Mouse (Mus musculus): ENCODE measurements around the gene Fkbp2. TPM values are rescaled to one million over a fixed set of nuclear protein-coding genes. Genes with fewer than 3 reads are reported as not detected.
A peak's percentile ranks its signal among the peaks of the same experiment; 100 is the strongest.

The Fkbp2 gene
- total RNA-seq, 2 experiments from 2014 or later = 94.2 to 94.6 TPM

DNA sequence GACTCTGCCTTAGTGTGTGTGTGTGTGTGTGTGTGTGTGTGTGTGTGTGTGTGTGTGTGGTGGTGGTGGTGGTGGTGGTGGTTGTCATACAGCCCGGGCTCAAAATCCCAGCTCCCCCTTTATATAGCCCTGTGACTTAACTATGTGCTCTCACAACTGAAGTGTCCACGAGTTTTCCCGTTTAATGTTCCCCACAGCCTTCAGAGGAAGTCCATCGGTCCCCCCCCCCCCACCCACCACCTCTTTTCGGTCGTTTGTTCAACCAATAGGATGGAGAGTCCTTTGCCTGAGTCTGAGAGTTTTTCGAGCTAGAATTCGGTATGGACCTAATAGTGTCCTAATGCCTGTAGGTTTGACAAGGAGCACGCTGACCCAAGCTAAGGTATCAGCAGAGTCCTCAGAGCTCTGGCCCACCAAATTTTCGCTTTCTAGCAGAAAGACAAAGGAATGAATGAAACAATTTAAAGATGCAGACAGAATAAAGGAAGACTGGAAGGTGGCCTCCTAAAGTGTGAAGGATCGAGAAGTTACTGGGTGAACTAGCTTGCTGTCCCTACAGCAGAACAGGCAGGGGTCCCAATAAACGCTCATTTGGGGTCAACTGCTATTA lies 6.6 kb downstream of the Fkbp2 start:
- no peak for DNase-seq (ENCODE audit: low spot score in 2 of 2)

DNA sequence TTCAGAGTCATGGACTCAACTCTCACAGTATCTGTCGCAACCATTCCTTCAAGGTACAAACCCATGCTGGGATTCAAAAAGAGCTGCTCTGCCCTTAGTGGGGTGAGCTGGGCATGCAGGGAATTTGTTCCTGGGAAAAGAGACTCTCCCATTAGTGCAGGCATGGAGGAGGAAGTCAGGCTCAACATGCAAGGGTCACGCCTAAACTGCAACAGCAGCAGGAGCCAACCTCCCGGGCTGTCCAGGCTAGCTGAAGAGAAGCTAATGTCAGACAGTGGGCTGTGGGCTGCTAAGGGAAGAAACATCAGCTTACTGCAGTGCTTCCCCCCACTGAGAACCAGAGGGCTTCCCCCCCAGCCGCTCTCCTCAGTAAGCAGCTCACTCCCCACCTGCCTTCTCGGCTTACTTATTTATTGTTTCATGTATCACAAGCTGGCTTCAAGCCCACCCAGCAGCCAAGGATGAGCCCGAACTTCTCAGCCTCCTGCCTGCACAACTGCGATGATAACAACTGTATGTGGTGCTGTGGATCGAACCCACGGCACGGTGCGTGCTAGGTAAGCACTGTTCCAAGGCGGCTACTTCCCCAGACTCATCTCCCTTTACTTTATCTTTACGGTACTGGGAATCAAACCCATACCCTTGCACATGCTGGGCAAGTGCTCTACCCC lies 7.9 kb downstream of the Fkbp2 start:
- DNase-seq (ENCODE audit: low spot score in 2 of 2) = no peak

DNA sequence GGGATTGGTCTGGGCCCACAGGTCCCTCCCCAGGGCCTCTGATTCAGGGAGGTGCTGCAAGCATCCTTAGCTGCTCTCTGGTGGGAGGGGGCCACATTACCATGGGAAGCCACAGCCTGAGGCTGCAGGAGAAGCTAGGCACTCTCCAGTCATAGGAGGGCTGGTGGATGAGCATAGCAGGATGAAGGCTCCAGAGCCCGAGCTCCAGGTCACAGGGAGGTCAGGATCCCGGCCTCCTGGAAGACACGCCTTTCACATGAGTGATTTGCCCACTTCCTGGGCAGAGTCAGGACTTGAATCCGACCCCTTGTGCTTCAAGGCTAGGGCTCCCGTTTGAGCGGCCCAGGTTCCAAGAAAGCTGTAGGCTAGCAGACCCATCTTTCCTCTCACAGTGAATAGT lies 8.7 kb downstream of the Fkbp2 start:
- DNase-seq (ENCODE audit: low spot score in 2 of 2) = no peak

DNA sequence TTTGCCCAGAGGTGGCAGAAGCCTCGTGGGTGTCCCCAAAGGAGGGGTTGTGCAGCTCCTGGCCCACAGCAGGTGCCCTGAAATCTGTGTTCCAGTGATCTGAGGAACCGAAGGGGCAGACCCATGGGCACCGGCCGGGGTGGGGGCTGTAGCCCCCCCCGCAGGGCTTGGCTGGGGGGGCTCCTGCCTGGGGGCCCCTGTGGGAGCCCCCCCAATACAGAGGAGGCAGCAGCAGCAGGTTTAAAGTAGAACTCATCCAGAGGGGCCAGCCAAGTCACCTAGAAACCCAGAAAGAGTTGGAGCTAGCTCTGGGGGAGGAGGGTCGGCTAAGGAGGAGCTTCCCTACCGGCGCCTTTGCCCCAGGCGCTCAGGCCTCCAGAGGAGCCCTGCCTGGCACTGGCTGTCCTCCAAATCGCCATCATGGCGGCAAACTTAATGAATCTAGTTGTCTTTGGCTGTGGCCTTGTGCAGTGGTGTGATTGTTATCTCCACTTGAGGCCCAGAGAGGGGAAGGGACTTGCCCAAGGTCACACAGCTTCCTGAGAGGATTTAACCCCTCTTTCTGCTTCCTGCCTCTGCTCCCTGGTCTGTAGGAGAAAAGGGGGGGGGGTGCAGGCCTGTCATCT lies 9.7 kb downstream of the Fkbp2 start:
- no peak for DNase-seq (ENCODE audit: low spot score in 2 of 2)

DNA sequence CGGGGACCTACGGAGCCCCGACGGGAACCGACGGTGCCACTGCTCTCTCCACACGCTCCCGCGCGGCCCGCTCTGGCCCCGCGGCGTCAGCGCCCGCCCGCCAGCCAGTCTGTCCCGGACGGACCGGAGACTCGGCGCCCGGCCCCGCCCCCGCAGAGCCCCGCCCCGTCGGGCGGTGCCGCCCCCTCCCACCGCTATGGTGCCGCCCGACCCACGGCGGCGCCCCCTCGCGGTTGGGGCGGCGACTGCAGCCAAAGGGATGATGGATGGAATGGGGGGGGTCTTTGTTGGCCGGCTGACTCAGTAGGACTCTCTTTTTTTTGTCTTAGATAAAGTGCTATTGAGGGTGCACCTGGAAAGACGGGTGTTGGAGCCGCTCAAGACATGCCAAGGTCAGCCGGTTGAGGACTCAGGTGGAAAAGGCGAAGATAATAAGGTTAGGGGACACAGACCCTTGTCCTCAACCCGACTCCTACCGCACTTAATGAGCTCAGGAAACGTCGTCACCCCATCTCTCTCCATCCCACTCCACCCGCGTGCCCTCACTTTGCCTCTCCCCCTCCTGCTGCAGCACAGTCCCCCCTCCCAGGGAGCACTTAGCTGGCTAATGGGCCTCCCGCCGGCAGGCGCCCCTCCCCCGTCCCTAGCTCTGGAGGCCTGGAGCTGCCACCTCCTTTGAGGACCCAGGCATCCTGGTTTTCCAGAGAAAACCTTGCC lies 10.5 kb downstream of the Fkbp2 start:
- no peak for DNase-seq (ENCODE audit: low spot score in 2 of 2)

DNA sequence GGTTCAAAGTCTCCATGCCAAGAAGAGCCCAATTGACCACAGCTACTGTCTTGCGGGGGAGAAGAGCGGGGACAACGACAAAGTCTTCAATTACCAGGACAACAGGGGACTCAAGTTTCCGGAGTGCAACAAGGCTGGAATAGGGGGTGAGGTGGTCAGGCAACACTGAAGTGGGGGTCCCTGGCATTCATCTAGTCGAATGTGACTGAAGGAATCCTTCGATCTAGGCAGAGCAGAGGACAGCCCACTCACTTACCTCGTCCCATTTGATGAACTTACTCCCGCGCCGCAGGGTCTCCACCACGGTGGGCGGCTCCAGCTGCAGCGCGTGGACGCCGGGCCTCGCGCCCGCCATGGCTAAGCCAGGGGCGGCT lies 11.0 kb downstream of the Fkbp2 start:
- no peak for DNase-seq (ENCODE audit: low spot score in 2 of 2)

DNA sequence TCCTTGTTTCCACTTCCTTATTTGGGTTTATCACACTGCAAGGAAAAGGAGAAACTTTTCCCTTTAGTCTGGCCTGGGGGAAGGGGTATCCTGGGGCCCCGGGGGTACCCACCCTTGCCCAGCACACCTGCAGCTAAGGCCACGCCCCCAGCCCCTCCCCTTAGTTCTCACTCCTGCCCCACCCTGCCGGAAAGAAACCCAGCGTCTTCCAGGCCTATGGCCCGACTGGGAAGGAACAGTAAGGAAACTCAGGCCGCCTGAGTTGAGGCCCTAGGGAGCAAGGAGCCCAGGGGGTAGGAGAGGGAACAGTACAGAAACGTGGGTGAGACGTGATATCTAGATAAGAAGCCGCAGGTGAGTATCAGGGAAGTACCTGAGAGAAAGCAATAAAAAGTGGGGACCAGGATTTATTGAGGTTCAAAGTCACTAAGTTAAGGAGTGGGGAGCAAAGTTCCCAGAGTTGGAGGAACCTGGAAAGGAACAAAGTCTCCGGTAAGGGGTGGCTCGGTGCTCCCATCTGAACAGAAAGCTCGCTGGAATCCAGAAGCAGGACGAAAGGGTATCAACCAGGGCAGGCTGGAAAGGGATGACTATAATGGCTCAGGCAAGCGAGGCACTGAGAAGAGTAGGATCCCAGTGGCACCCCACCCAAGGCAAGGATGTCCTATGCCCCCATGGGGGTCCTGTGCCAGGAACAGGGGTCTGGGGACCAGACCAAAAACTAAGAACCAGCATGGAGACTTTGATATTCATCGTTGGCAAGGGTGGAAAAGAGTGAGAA lies 11.6 kb downstream of the Fkbp2 start:
- no peak for DNase-seq (ENCODE audit: low spot score in 2 of 2)

DNA sequence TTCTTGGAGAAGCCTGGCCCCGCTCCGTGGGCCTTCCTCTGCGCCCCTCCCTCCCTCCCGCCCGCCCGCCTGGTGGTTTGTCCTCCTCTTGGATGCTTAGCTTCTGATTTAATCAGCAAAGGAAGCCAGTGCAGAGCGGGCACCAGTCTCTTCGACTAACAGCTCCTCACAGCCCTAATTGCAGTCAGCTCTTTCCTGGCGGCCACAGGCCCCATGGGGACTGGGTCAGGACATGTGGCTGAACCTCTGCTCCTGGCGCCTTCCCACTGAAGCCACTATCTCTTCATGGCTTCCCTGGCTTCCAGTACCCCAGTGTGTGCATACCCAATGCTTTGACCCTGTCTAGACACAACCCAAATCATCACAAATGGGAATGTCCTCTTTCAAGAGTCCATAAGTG lies 23.8 kb downstream of the Fkbp2 start:
- DNase-seq (ENCODE audit: low spot score in 2 of 2) = no peak

DNA sequence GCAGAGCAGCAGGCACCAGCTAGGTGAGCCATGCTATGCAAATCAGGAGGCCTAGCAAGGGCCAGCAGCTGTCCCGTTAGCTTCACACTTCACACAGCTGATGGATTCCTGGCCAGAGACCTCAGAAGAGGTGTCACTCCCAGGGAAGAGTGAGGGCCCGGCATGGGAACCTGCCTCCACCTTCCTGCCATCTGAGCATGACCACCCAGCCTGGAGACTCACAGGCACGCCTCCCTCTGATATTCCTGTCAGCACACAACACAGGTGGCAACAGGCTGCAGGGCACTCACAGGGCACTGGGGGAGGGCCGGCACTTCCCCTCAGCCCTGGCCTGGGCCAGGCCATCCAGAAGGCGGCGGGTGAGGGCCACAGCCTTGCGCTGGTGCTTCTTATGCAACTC lies 24.9 kb downstream of the Fkbp2 start:
- no peak for DNase-seq (ENCODE audit: low spot score in 2 of 2)

DNA sequence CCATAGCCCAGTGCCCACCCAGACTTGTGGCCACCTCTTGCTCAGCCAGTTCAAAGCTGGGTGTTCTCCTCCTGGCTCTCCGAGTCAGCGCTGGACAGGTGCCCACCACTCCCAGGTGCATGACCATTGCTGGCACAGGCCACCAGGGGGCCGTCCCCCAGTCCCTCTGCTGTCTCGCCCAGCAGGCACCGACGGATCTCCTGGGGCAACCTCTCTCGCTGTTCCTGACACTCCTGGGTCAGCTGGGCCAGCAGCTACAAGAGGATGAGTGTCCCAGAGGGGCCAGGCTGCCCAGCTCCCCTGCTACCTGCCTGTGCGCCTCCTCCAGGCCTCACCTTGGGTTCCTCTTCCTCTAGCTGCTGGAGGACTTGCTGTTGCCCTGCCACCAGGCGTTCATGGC lies 26.3 kb downstream of the Fkbp2 start:
- DNase-seq (ENCODE audit: low spot score in 2 of 2) = no peak

DNA sequence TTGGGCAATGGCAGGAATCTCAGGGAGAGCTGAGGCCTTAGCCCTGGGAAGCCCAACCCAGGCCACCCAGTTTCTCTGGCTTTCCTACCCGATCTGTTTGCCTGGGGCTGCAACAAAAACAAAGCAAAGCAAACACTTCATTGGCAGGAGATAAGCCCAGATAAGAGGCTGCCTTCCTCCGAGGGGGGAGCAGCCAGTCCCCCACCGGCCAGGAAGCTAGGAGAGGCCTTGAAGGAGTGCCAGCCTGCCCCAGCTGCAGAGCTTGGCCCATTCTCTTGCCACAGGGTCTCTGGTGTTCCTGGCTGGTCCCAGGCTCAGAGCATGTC lies 27.6 kb downstream of the Fkbp2 start:
- DNase-seq (ENCODE audit: low spot score in 2 of 2) = no peak

DNA sequence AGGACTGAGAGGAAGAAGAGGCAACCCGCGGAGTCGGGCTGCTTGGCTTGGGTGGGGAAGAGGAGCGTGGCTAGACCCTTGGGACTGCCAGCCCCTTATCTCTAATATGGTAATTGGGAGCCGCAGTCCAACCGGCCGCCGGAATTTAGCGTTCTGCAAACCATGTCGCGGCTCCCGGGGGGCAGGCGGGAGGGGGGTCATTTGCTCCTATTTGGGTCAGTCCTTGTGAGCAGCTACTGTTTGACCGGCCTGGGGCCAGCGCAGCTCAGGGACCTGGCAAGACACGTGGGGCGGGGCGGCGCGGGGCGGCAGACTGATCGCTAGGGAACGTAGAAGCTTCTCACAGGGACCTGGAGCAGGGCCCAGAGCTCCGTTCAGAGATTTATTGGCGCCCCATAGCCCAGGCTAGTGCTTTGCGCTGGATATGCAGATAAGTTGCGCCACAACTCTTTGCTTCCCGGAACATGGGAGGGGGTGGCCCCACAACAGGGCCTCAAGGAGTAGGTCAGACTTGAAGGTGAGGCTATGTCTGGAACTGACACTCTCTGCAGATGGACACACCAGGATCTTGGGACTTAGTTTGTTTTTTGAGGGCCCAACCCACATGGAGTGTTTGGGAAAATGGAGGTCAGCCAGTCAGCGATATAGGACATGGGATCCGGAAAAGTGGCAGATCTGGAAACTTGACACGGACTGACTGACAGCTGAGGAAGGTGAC lies 28.1 kb downstream of the Fkbp2 start:
- DNase-seq (ENCODE audit: low spot score in 2 of 2) = peak; percentile 62 to 75

DNA sequence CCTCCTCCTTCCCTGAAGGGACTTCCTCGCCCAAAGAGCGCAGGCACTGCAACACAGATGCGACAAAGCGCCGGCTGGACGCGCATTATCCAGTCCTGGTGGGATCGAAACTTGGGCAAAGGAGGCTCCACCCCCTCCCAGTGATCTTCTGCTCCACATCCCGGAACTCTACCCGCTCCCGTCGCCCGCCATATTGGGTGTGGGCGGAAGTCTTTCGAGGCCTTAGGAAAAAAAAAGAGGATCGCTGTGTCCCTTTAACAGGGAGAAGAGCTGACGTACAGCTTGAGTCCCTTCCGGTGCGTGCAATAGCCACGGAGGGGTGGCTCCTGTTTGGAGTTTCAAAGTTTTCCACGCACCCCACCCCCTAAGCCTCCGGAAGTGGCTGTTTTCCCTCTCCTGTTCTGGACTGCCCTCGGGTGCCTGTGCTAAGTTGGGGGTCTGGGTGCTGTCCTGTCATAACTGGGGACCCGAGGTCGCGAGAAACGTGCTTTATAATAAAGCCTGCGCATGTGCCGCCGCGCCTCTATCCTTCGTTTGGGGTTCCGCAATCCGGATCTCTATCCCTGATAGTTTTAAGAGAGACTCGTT lies 28.8 kb downstream of the Fkbp2 start:
- DNase-seq (ENCODE audit: low spot score in 2 of 2) = peak; percentile 94 to 96

DNA sequence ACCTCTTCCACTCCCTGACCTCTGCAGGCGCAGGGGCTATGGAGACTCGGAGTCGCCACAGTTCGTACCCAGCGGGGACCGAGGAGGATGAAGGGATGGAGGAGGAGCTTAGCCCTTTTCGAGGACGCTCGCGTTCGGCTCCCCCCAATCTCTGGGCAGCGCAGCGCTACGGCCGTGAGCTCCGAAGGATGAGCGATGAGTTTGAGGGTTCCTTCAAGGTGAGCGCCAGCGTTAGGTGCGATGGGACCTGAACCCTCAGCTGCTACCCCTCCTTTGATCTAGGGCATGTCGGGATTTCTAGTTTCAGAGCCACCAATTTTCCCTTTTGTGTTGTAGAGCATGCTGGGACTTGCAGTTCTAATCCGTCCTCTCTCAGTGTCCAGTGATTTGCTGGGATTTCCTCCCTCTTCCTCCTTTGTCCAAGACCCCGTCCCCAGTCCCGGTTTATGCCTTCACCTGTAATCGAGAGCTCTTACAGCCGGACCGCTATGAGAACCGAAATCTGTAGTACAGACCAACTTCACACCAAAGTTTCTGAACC lies 29.6 kb downstream of the Fkbp2 start:
- DNase-seq (ENCODE audit: low spot score in 2 of 2) = peak; percentile 61 to 78

DNA sequence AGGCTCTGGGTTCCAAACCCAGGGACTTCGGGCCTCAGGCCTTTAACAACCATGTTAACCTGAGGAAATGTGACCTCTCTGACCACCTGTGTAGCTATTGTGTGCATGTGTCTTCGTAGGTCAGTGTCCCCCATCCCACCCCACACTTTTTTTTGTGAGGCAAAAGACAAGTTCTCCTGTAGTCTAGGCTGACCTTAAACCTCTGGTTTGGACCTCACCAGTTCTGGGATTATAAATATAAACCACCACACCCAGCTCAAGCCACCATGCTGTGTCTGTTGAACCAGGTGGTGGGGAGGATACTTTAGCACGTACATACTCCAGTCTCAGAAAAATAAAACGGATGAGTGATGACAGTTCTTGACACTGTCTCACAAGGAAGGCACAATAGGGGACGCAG lies 30.4 kb downstream of the Fkbp2 start:
- no peak for DNase-seq (ENCODE audit: low spot score in 2 of 2)

DNA sequence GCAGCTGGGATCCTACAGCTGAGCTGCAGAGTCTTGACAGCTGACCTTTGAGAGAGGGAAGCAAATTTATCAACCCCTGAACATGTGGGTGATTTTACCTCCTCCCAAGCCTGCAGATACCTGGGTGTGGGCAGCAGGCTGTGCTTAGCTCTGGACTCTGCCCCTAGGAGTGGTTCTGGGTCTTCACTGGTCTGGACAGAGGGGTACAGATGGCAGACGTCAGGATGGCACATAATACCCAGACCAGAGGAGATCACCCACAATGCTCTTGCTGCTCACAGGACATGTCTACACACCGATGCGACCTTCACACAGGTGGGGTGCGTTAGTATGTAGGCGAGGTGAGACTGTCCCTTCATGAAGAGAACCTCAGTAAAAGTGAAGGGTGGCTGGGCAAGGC lies 30.8 kb downstream of the Fkbp2 start:
- no peak for DNase-seq (ENCODE audit: low spot score in 2 of 2)

DNA sequence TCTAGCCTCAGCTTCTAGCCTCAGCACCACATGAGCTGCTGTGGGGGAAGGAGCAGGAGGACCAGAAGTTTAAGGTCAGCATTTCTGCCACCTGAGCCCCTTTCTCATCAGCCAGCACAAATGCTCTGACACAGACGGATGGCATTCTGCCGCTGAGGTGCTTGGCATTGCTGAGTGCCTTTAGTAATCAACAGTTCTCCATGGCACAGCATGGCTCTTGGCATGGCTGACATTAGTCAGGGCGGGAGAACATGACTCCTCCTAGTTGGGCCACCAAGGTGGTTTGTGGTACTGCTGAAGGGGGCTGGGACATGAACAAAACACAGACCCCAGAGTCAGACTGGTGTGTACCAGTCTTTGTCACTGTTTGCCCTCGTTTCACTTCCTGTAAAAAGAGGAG lies 32.1 kb downstream of the Fkbp2 start:
- DNase-seq (ENCODE audit: low spot score in 2 of 2) = no peak

DNA sequence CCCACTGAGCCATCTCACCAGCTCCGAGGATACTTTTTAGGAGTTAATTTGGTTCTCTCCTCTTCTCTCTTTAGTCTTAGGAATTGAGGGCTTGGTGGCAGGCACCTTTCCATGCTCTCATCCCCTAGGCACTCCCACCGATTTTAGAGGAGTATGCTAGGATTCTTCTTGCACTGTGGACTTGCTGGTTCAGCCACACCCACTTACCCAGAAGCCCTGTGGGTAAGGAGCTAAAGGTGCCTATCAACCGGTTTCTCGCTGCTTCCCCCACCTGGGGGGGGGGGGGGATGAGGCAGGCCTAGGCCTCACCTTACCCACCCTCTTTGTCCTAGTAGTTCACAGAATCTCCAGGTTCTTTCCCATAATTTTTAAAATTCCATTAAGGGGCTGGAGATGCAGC lies 32.6 kb downstream of the Fkbp2 start:
- no peak for DNase-seq (ENCODE audit: low spot score in 2 of 2)

DNA sequence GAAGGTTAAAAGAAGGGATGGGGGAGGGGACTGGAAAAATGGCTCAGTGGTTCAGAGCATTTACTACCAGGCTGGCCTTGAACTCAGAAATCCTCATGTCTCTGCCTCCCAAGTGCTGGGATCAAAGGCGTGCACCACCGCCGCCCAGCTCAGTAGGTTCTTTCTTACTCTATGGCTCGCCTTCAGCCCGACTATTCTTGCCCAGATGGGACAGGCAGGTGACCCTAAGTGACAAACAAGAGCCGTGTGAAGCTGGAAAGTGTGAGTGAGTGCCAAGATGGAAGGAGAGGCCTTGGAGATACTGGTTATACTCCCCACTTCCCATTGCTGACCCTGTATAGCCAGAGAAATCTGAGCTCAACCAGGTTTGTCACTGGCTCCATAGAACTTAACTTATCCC lies 36.6 kb downstream of the Fkbp2 start:
- DNase-seq (ENCODE audit: low spot score in 2 of 2) = no peak

DNA sequence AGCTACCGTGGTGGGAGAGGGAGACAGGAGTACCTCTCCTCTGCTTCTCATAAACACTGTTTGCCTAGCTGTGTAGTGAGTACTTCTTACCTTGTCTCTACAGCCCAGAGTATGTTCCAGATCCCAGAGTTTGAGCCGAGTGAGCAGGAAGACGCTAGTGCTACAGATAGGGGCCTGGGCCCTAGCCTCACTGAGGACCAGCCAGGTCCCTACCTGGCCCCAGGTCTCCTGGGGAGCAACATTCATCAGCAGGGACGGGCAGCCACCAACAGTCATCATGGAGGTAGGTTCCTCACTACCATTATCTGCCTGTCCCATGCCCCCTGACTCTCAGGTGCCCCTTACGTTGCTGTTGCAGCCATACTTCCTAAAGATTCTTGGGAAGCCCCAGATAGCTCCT lies 37.5 kb downstream of the Fkbp2 start:
- no peak for DNase-seq (ENCODE audit: low spot score in 2 of 2)

Data from layer of hippocampus, adult 18-20 months (tissue).